Mouse (Mus musculus) small intestine, adult 10 weeks (tissue): ENCODE data around the gene Olfr690. TPM values are rescaled to one million over a fixed set of nuclear protein-coding genes. Genes with fewer than 3 reads are reported as not detected.

Experiments
- polyA plus RNA-seq: library from polyadenylated mRNA; stranded (reverse); fragments of 350-450 nt; fragmentation: Illumina TruSeq; extraction: RNeasy Lipid Tissue Mini Kit (QIAGEN cat#74804); gene quantifications from one replicate; pipeline ENCODE4 v1.2.3, GENCODE M21; 2014; ENCODE audit warnings: low replicate concordance

Olfr690 gene
- polyA plus RNA-seq, result not detected

DNA sequence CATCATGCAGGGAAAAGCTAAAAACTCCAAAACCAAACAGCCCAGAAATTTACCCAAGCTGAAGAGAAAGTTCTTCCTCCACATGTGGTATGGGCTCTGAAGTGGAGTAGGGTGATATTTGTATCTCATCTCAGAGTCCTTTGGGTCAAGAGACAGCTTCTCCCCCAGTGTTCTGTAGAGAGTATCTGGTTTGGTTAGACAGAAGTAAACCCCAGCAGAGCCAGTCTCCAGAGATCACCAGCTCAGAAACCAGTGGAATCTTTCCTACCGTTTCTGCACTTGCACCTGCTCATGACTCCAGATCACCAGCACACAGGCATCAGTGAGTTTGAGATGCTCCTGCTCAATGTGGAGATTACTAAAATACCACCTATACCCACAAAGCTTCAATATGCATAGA, at the start of gene Olfr690:
TSS of gene Olfr690 (minus strand) at position 101 of the 400 bp plus-strand sequence.

GRCm38 (mm10) chr7:105374866-105375265, 41.0 kb upstream of the Olfr690 start, which contains the start of gene Gm5901:
Gm5901 (plus strand) TSS chr7:105375038.

GRCm38 (mm10) chr7:105367930-105368329, 34.0 kb upstream of the Olfr690 start, which contains the start of gene Olfr692:
Olfr692 (plus strand) TSS chr7:105368230.

GRCm38 (mm10) chr7:105342170-105342569, 8.3 kb upstream of the Olfr690 start, which contains the start of gene Olfr691:
Olfr691 (minus strand) TSS chr7:105342270.

GRCm38 (mm10) chr7:105310865-105311264, 23.0 kb downstream of the Olfr690 start, which contains the start of gene Olfr689:
Olfr689 (plus strand) TSS chr7:105311165.

GRCm38 (mm10) chr7:105287795-105288194, 46.1 kb downstream of the Olfr690 start, which contains the start of gene Olfr688:
Olfr688 (plus strand) TSS chr7:105288095.

Other genes with a start within 250 kb of the Olfr690 start
- not detected for gene Olfr680-ps1, start 241.3 kb downstream of the Olfr690 start, polyA plus RNA-seq
- gene Olfr681, start 217.3 kb downstream of the Olfr690 start, polyA plus RNA-seq, result not detected
- not detected for gene Olfr683, start 187.1 kb downstream of the Olfr690 start, polyA plus RNA-seq
- not detected for gene Olfr684, start 170.5 kb downstream of the Olfr690 start, polyA plus RNA-seq
- gene Olfr685, start 148.1 kb downstream of the Olfr690 start, polyA plus RNA-seq, result not detected
- gene Olfr686, start 126.6 kb downstream of the Olfr690 start, polyA plus RNA-seq, result not detected
- gene Olfr688, start 46.0 kb downstream of the Olfr690 start, polyA plus RNA-seq, result not detected
- gene Olfr689, start 22.9 kb downstream of the Olfr690 start, polyA plus RNA-seq, result not detected
- not detected for gene Olfr691, start 8.2 kb upstream of the Olfr690 start, polyA plus RNA-seq
- gene Olfr692, start 34.1 kb upstream of the Olfr690 start, polyA plus RNA-seq, result not detected
- not detected for gene Gm5901, start 40.9 kb upstream of the Olfr690 start, polyA plus RNA-seq
- 44.8 TPM for gene Fam160a2, start 66.0 kb upstream of the Olfr690 start, polyA plus RNA-seq
- not detected for gene Cnga4, start 70.5 kb upstream of the Olfr690 start, polyA plus RNA-seq
- gene Cckbr, start 91.6 kb upstream of the Olfr690 start, polyA plus RNA-seq, result not detected
- gene Cavin3, start 148.2 kb upstream of the Olfr690 start, polyA plus RNA-seq, result 1.9 TPM
- gene Smpd1, start 220.3 kb upstream of the Olfr690 start, polyA plus RNA-seq, result 0.33 TPM
- not detected for gene Apbb1, start 247.5 kb upstream of the Olfr690 start, polyA plus RNA-seq